Mouse (Mus musculus) heart, adult 2 months (tissue): Measurements from ENCODE around the gene Baz1a. TPM values are rescaled to one million over a fixed set of nuclear protein-coding genes. Genes with fewer than 3 reads are reported as not detected.
"Not testable (repeated sequence)": the region's sequence is repeated elsewhere in the genome, so short reads cannot be mapped to it uniquely, and the experiment has no call there.

Source experiments
- DNase-seq, 2 experiments: peaks; one replicate each; pipeline ENCODE4 v3.0.0; 2021
- H3K27ac ChIP-seq: fragments of 200-600 bp; 2 replicates; pipeline ENCODE4 v1.8.1; 2022
- H3K27me3 ChIP-seq: fragments of 200-500 bp; 2 replicates; pipeline ENCODE4 v1.6.1; 2012; ENCODE audit warnings: mild to moderate bottlenecking, low read length, inconsistent platforms, mixed read lengths; ENCODE audit not compliant: control insufficient read depth, insufficient read depth
- H3K36me3 ChIP-seq: fragments of 200-500 bp; 2 replicates; pipeline ENCODE4 v1.6.1; 2012; ENCODE audit warnings: low read length, inconsistent platforms; ENCODE audit not compliant: control insufficient read depth, insufficient read depth
- H3K4me1 ChIP-seq: fragments of 200-500 bp; 2 replicates; pipeline ENCODE4 v1.6.1; 2011; ENCODE audit warnings: low read length; ENCODE audit not compliant: control insufficient read depth, insufficient read depth
- H3K4me3 ChIP-seq: fragments of 200-600 bp; 2 replicates; pipeline ENCODE4 v1.8.1; 2022
- H3K79me2 ChIP-seq: fragments of 200-500 bp; replicated peaks from 2 replicates; pipeline ENCODE4 v1.6.1; 2012; ENCODE audit warnings: mild to moderate bottlenecking, inconsistent platforms, low read length, moderate library complexity, mixed read lengths; ENCODE audit not compliant: control insufficient read depth, insufficient read depth
- H3K9ac ChIP-seq: fragments of 200-500 bp; 2 replicates; pipeline ENCODE4 v1.6.1; 2012; ENCODE audit warnings: low read depth, mild to moderate bottlenecking, control low read depth, inconsistent platforms, low read length, mixed read lengths
- CTCF ChIP-seq: fragments of 200-600 bp; IDR thresholded peaks from 2 replicates; pipeline ENCODE4 v1.8.1; 2022; ENCODE audit warnings: antibody characterized with exemption, mild to moderate bottlenecking, moderate library complexity
- EP300 ChIP-seq: fragments of 200-500 bp; IDR thresholded peaks from 2 replicates; pipeline ENCODE4 v1.6.1; 2011; ENCODE audit warnings: low read depth, low read length, control low read depth; ENCODE audit not compliant: insufficient read depth
- POLR2A ChIP-seq: fragments of 200-500 bp; IDR thresholded peaks from 2 replicates; pipeline ENCODE4 v1.6.1; 2011; ENCODE audit warnings: mild to moderate bottlenecking, low read depth, low read length, control low read depth; ENCODE audit not compliant: insufficient read depth
- WGBS: fragments of 180-500 bp; shearing (Covaris S2); methylation state at CpG from one replicate; pipeline ENCODE4 v1.1.7; 2018; 5-methylcytosine and 5-hydroxymethylcytosine counted together
- intact Hi-C: fragments of 180-260 bp; cut with DNase I; formaldehyde crosslinking; loops from one replicate; pipeline ENCODE4 v1.15.1; 2025
- polyA plus RNA-seq: library from polyadenylated mRNA; depleted of rRNA; stranded (reverse); fragments of >200 nt; gene quantifications from 2 replicates; pipeline ENCODE4 v1.2.3, GENCODE M21; 2012
- total RNA-seq, 2 experiments: library from RNA; stranded (reverse); gene quantifications; 2 replicates each; pipeline ENCODE4 v1.2.3; 2021

Baz1a gene
- total and polyA plus RNA-seq, 3 experiments: 1.4 to 7.8 (median 7.0) TPM

DNA sequence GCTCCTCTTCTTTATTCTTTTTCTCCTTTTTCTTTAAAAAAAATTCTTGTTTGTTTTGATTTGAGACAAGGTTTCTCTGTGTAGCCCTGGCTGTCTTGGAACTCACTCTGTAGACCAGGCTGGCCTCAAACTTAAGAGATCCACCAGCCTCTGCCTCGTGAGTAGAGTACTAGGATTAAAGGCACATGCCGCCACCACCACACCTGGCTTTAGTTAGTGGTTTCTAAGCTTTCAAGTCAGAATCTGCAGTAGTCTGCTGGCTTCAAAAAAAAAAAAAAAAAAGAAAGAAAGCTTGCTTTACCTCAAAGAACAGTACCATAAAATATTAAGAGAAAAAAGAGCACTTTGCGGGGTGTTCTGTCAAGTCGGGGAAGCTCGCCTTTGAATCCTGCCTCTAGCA is 1.3 kb upstream of the Baz1a start:
- H3K27me3 ChIP-seq: no peaks in the 10 kb centered on the region
- H3K4me1 ChIP-seq: no peaks in the 10 kb centered on the region
- no peak overlapping the region for H3K27ac ChIP-seq
- TF ChIP-seq EP300 (no peak), CTCF (no peak), POLR2A (no peak)
- no peaks in the 10 kb centered on the region for H3K36me3 ChIP-seq
- no peaks in the 10 kb centered on the region for H3K79me2 ChIP-seq
- no peak overlapping the region for H3K4me3 ChIP-seq
- WGBS: 88% methylated on average over 5 of the region's 5 CpGs
- intact Hi-C loops: no loop called here
- H3K9ac ChIP-seq: no peak overlapping the region
- no peak for DNase-seq

DNA sequence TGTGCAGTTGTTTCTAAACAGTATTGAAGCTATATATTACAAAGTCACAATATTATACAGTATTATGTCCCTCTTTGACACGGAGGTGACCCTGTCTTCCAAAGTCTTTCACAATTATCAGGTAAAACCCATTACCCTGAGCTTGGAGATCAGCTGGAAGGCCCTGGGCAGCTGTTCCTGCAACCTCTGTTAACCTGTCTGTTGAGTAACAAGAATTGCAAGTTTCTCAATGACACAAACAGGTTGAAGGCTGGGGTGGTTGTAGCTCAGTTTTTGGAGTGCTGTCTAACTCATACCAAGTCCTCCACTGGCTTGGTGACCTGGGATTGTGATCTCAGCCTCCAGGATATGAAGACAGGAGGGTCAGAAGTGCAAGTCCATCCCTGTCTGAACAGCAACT is 1.1 kb downstream of the Baz1a start:
- intact Hi-C loops: no loop called here
- DNase-seq: no peak
- WGBS: 87% methylated on average over 1 of the region's 1 CpGs

DNA sequence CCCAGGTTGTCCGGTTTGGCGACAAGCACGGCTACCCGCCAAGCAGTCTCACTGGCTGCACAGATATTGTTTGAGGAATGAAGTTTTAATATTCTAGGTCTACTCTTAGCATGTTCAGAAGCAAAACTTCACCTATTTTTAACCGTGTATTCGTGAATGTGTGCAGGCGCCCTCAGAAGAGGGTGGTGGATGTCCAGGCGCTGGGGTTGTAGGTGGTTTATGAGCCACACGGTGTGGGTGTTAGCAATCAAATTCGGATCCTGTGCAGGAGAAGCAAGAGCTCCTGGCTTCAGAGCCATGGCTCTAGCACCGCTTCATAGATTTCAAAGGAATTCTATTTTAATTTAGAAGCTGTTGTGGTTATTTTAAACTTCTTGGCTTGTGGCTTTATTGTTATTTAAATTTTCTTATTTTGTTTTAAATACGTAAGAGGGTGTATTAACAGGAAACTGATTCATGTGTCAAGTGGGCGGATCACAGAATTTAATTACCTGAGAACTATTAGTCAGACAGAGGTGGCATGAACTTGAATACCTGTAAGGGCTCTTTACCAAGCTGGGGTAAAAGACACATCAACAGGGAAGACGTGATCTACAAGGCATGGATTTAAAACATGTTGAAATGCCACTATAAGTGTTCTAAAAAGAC is 6.7 kb downstream of the Baz1a start:
- WGBS: 83% methylated on average over 14 of the region's 14 CpGs

More for the DNA sequence above, 1.1 kb downstream of the Baz1a start:
- Histone ChIP-seq H3K27ac (no peak overlapping the region), H3K36me3 (no peaks in the 10 kb centered on the region), H3K4me3 (no peak overlapping the region), H3K79me2 (no peaks in the 10 kb centered on the region), H3K4me1 (no peaks in the 10 kb centered on the region), H3K27me3 (no peaks in the 10 kb centered on the region), H3K9ac (no peak overlapping the region)
- no peak for TF ChIP-seq POLR2A
- no peak for TF ChIP-seq EP300
- TF ChIP-seq CTCF: no peak

DNA sequence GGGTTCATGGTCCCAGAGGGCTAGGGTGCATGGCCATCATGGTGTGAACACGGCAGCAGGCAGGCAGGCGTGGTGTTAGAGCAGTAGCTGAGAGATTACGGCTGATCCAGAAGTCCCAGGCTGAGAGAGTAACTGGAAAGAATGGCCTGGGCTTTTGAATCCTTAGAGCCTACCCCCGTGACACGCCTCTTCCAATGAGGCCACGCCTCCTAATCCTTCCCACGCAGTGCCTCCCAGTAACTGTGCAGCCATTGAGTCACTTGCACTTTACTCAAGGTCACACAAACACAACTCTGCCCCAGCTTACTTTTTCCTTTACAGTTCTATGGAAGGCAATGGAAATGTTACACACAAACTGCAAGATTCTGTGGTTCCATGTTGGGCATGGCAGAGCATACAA is 8.1 kb downstream of the Baz1a start:
- DNase-seq: no peak
- Histone ChIP-seq H3K9ac (no peak overlapping the region), H3K27ac (no peak overlapping the region), H3K4me3 (no peak overlapping the region), H3K27me3 (no peaks in the 10 kb centered on the region), H3K4me1 (no peaks in the 10 kb centered on the region), H3K79me2 (no peaks in the 10 kb centered on the region), H3K36me3 (no peaks in the 10 kb centered on the region)
- 91% methylated on average over 7 of the region's 7 CpGs for whole genome bisulfite sequencing
- intact Hi-C loops: no loop called here
- TF ChIP-seq POLR2A (no peak), EP300 (no peak), CTCF (no peak)

More for the DNA sequence above, 6.7 kb downstream of the Baz1a start:
- Histone ChIP-seq H3K27me3 (no peaks in the 10 kb centered on the region), H3K27ac (no peak overlapping the region), H3K4me1 (no peaks in the 10 kb centered on the region), H3K4me3 (no peak overlapping the region), H3K36me3 (no peaks in the 10 kb centered on the region), H3K9ac (no peak overlapping the region), H3K79me2 (no peaks in the 10 kb centered on the region)
- TF ChIP-seq POLR2A (no peak), CTCF (no peak), EP300 (no peak)
- intact Hi-C loops: no loop called here
- no peak for DNase-seq

DNA sequence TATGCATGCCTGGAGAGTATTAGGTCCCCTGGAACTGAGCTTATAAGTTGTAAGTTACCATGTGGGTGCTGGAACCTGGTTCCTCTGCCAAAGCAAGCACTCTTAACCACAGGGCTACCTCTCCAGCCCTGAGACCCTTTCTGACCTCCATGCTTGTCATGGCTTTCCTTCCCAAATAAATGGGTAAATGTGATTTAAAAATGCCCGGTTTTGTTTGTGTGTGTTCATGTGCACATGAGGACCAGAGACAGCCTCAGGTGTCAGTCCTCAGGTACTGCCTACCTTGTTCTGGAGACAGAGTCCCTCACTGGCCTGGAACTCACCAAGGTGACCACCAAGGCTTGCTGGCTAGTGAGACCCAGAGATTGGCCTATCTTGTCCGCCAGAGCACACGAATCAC is 9.8 kb downstream of the Baz1a start:
- no peak overlapping the region for H3K27ac ChIP-seq
- no peak for DNase-seq
- TF ChIP-seq CTCF (no peak), POLR2A (no peak), EP300 (no peak)
- no peaks in the 10 kb centered on the region for H3K27me3 ChIP-seq
- H3K4me3 ChIP-seq: no peak overlapping the region
- H3K4me1 ChIP-seq: no peaks in the 10 kb centered on the region
- 90% methylated on average over 3 of the region's 3 CpGs for WGBS
- no peaks in the 10 kb centered on the region for H3K79me2 ChIP-seq
- no peak overlapping the region for H3K9ac ChIP-seq
- intact Hi-C loops: no loop called here
- H3K36me3 ChIP-seq: no peaks in the 10 kb centered on the region

DNA sequence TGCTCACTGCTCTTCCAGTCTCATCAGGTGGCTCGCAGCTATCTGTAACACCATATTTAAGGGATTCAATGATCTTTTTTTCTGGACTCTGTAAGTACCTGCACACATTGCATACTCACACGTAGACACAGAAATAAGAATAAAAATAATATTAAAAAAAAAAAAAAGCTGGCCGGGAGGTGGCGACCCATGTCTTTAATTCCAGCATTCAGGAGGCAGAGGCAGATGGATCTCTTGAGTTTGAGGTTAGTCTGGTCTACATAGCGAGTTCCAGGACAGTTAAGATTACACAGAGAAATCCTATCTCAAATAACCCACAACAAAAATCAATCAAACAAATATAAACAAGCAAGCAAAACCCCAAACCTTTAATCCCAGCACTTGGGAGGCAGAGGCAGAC is 10.3 kb downstream of the Baz1a start:
- Histone ChIP-seq H3K27ac (no peak overlapping the region), H3K27me3 (no peaks in the 10 kb centered on the region), H3K4me1 (no peaks in the 10 kb centered on the region), H3K4me3 (no peak overlapping the region), H3K79me2 (no peaks in the 10 kb centered on the region), H3K9ac (no peak overlapping the region), H3K36me3 (no peaks in the 10 kb centered on the region)
- 89% methylated on average over 5 of the region's 5 CpGs for WGBS
- no peak for DNase-seq
- TF ChIP-seq POLR2A: no peak
- TF ChIP-seq EP300: no peak
- no peak for TF ChIP-seq CTCF
- intact Hi-C loops: no loop called here

DNA sequence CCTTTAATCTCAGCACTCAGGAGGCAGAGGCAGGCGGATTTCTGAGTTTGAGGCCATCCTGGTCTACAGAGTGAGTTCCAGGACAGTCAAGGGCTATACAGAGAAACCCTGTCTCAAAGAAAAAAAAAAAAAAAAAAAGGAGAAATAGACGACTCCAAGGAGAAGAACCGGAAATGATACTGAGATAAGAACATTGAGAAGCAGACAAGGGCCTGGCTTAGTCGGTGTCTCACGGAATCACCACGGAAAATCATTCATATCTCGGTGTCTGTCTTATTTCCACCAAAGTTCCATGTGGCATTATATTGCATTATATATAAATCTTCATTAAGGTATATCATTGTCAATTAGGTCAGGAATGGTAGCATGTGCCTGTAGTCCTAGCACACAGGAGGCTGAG is 11.6 kb downstream of the Baz1a start:
- H3K36me3 ChIP-seq, H3K4me1 ChIP-seq, H3K9ac ChIP-seq, H3K27me3 ChIP-seq, H3K27ac ChIP-seq, DNase-seq, intact Hi-C loops, H3K79me2 ChIP-seq, H3K4me3 ChIP-seq: not testable (repeated sequence)
- WGBS: 56% methylated on average over 7 of the region's 7 CpGs
